Mouse (Mus musculus): ENCODE results near the gene Crcp.
A peak's percentile ranks its signal among the peaks of the same experiment; 100 is the strongest.

DNA sequence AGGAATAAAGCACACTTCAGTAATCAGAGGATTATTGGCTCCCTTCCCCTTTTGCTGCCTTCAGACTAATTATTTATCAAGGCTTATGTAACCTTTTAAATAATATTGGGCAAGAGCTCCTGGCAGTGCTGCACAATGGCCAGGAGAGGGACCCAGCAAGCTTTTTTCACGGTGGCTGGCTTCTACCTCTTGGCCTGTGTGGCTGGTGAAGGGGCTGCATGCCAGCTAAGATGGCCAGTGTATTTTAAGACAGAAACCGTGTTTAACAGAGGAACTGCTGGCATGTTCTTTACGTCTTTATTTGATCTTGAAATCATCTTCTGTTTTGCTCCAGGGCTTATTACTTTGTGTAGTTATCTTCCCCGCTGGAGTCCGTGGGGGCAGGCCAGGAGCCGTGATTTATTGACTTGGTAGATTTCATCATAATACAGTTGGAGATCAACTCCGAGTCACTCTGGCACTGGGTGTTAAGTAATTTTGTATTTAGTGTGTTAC, 15.2 kb downstream of the Crcp start:
- TF ChIP-seq CTCF (IDR thresholded peaks at IDR 0.05; ENCODE audit: low read depth, low read length): peak; percentile 39; the same call in 1 of the 2 replicates
- TF ChIP-seq POLR2A (IDR thresholded peaks at IDR 0.05; ENCODE audit: borderline replicate concordance, low read depth, low read length): no peak

Data from bone marrow macrophage, adult 2 months (primary cell).